Mouse (Mus musculus) c-Kit-negative CD71-positive TER-119-positive erythroid progenitor cells, embryonic 14.5 days (primary cell): Measurements from ENCODE around the gene Armc9.

Experiments
- DNase-seq: peaks from one replicate; pipeline ENCODE4 v3.0.0-alpha.2; 2013; ENCODE audit warnings: low read depth, low spot score

Armc9 gene

GRCm38 (mm10) chr1:86271707-86272106, 117.1 kb downstream of the Armc9 start:
- DNase-seq = no peak

GRCm38 (mm10) chr1:86277055-86277454, 122.5 kb downstream of the Armc9 start:
- DNase-seq = no peak

DNA sequence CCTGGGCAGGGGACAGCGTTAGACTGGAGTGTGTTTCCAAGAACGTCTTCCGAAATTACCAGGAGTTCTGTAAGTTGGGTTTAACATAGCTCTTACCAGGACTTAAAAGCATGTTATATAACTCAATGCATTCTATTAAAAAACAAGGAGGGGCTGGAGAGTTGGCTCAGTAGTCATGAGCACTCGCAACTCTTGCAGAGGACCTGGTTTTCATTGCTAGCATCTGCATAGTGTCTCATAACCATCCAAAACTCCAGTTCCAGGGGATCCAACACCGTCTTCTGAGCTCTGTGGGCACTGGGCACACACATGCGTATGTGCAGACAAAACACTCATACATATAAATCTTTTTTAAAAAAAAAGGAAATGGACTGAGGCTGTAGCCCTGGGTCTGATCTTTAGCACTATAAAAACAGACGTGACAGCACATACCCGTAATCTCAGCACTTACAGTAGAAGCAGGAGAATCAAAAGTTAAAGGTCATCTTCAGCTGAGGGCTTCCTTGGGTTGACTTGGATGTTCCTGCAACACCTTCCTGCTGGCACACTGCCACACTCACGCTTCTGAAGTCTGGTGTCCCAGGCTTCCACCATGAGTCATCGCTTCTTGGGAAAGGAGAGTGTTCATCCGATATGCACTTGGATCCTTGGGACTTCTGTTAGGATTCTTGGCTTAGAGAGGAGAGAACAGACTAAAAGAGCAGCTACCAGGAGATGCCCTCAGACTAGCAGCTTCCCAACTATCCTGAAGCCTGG, 127.4 kb downstream of the Armc9 start:
- DNase-seq = no peak

DNA sequence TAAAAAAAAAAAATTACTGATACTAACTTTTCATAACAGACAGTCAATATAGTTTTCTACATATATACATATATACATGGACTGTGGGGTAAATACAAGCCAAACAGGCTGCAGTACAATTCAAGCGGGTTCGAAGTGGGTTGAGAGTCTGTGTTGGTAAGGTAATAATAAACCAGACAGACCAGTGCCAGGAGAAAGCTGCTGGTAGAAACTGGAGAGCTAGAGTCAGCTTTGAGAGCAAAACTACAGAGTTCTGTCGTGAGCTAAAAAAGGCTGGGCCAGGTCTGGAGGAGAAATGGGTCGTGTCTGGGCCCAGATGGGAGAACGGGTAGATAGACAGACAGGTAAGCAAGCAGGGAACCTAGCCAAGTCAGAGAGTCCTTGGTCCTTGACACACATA, 129.5 kb downstream of the Armc9 start:
- DNase-seq = no peak

DNA sequence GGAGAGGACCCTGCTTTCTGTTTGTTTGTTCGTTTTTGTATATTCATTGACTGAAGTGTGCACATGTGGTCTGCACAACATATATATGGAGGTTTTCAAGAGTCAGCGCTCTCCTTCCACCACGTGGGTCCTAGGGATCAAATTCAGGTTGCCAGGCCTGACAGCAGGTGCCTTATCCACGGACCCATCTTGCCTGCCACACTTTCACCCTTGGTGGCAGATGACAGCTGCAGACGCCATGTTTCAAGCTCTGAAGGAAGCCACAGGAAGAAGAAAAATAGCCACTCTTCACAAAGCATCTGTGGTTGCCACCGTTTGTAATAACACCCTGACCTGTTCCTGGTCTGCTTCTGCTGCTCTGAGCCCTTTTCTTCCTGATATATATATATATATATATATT, 130.7 kb downstream of the Armc9 start:
- DNase-seq = no peak

DNA sequence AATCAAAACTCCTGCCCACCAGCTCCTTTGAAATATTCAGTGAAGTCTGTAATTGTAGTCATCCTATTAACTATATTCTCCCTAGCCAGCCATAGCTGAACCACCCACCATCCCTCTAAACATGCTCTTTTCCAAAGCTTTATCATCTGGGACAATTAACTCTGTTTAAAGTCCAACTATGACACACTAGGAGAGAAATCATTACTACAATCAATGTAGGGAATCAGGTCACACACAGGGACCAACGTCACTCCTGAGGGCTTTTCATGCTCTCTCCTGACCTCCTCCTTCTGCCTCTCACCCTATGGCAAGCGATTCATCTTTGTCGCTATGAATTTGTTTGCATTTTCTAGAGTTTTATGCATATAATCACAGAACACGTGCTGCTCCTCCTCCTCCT, 132.9 kb downstream of the Armc9 start:
- DNase-seq = no peak

DNA sequence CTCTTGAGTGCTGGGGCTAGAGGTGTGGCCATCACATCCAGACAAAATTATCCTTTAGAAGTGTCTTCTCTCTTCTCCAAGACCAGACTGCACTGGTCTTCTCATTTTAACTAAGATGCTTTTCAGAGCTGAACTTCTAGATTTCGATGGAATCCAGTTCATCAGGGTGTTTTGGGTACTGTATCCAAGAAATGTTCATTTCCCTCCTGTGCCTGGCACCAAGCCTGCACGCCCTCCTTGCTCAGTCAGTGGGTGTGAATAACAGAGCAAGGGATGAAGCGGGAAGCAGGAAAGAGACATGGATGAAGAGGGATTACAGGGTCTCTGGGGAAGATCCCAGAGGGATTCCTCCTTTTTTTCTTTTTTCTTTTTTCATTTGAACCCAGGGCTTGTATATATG, 135.9 kb downstream of the Armc9 start:
- DNase-seq = no peak

DNA sequence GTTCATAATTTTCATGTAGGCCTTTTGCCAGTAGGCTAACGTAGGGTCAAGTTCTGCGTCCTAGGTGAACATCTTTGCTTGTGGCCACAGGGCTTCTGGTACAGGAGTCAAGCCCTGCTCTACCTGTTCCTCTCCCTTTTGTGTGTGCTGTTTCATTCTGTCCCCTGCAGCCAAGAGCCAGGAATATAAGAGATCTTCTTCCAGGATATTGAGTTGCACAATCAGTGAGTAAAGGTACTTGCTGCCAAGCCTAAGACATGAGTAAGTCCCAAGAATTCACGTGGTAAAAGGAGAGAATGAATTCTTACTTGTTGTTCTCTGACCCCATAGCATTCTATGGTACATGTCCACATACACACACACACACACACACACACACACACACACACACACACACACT, 138.5 kb downstream of the Armc9 start:
- no peak for DNase-seq

DNA sequence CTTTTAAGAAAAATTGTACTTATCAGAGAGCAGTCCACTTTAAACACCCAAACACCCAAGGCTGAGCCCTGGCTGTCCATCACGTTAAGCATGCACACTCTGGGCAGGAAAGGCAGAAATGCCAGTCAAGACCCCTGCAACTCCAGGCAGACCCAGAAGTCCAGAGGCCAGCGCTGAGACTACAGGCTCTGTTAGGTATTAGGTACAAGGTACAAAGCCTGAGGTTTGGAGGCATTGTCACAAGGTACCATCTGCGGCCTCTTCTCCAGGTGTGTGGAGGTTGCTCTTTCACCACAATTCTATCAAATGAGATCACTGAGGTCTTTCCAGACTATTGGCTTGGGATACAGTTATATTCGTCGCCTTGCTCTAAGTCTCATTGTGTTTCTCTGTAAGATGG, 139.3 kb downstream of the Armc9 start:
- DNase-seq = no peak

DNA sequence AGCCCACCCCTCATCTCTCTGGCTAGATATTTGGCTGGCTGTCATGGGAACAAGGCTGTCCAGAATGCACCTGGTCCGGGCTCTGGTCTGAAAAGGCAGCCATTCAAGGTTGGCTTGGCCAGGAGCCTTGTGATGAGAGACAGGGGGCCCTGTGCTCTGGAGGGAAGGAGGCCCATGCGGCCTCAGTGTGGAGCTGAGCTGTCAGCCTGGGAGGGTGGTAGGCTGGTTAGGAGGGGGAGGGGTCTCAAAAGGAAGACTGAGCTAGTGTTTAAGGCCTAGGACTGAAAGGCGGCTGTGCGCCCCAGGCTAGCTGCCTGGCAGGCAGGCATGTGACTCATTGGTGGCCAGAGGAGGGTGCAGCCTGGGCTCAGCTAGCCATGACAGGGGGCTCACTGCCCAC, 139.9 kb downstream of the Armc9 start:
- DNase-seq = no peak

GRCm38 (mm10) chr1:86300093-86300492, 145.5 kb downstream of the Armc9 start:
- no peak for DNase-seq

DNA sequence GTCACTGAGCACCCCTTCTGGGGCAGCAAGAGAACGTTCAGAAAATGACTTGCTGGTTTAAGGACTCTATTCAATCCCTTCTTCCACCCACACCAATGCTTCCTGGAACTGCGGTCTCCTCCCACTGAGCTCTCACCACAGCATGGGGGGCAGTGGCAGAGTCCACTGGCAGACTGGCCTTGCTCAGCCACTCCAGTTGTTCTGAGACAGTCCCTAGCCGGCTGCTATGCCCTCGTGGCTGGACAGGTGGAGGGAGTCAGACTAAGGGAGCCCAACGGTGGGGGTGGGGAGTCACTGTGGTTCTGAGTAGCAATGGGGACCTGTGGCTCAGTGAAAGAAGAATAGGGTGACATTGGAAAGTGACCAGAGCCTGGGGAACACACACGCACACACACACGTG, 146.2 kb downstream of the Armc9 start:
- no peak for DNase-seq

DNA sequence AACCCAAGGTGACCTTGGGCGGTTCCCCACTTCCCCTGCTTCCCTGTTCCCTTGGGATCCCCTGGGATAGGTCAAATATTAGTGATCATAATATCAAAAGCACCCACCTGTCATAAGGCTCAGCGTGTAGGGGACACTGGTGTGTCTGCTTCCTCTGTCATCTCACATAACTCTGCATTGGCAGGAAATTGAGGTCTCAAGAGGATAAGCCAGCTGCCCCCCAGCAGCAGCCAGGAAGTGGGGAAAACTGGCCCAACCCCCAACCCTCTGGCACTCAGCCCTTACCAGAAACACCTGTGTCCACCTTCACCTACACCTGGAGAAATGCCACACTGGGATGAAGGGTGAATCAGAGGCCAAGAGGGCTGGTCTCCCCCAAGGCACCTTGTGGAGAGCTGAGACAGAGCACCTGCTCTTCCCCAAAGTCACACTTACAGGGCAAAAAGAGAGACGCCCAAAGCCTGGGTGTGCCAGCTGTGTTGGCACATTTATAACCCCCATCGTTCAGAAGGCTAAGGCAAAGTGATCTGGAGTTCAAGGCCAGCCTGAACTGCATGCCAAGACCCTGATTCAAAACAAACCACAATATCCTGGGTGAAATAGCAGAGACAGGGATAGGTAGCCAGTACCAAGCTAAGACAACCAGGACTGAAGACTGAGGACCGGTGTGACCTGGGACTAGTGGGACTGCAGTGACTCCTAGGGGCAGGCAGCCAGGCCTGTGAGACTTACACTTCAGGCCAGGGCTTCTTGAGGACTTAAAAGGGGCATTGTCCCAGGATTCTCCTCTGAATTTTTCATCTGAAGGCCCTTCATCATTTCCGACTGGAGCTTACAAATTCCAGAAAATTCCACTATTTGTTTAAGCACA, 146.9 kb downstream of the Armc9 start:
- no peak for DNase-seq

DNA sequence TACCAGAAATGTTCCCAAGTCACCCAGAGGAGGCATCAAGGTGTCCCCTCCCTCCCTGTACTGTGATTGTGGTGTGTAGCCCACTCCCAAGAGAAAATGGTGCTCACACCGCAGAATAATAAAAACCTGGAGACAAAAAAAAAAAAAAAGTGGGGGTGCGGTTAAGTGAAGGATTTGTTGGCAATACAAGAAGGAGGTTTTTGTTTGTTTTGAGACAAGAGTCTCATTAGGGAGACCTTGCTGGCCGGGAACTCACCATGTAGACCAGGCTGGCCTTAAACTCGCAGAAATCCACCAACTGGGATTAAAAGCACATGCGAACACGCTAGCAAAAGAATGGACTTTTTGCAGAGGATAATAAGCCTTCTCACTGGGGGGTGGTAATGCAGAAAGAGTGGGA, 148.0 kb downstream of the Armc9 start, which contains the start of gene B3gnt7:
Gene B3gnt7, plus strand, starts transcription at position 301 of the 400 bp plus-strand sequence.
- no peak for DNase-seq

DNA sequence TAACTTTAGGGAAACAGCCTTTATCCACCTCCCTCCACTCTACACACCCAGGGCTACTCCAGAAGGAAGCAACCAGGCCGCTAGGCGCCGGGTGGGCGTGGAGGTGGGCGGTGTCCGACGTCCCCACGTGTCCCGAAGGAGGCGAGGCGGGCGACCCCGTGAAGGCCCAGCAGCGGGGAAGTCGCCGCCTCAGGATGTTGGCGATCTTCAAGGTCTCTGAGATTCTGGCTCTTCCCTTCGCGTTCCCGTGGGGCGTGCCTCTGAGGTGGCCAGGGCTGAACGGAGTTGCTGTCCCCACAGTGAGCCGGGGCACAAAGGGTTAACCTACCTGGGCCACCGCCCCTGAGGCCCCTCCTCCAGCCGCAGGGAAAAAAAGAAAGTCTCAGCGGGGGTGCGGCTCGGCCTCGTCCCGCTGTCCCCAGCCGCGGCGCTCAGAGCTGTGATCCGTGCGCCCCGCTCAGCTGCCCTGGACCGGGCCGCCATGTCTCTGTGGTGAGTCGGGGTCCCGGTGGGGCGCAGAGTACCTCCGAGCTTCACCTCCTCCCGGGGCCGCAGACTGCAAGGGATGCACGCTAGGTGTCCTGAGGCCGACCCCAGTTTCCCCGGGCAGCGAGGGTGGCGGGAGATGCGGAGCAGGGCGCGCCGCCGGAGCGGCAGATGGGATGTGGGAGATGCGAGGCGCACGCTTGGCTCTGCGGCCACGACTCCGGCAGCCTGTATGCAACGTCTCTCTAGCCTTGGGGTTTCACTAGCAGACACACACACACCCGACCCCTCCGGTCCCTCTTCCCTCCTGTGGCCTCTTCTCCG, 148.7 kb downstream of the Armc9 start:
- DNase-seq = no peak

DNA sequence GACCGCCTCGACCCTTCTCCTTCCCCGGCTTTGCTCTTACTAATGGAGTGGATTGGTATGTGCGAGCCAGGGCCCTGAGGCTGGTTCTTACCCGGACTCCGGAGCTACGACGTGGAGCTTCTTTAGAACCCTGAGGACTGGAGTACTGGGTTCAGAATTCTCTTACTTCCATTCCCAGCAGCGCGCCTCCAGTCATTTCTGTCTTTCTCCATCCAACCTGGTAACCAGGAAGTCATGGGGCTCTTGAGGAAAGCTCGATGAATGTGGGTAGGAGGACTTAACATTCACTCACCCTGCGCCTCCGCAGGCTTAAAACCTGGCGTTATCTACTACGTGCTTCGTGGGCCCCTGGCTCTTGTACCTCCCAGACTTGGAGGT, 149.3 kb downstream of the Armc9 start:
- no peak for DNase-seq

DNA sequence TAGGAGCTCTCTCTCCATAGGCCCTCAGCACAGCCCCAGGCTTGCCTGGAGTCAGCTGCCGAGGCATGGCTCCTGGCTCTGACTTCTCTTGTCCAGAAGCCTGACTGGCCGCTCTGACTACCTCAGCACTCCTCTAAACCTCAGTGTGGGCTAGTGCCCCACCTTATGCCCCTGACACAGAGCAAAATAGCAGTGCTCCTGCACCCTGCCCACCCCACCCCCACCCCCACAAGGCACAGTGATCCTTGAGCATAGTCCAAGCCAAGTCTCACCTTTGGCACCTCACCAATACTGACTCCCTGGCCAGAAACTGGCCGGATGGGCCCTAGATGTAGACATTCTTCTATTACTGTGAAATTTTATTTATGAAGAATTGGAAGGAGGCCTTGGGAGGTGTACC, 152.1 kb downstream of the Armc9 start:
- DNase-seq = no peak

DNA sequence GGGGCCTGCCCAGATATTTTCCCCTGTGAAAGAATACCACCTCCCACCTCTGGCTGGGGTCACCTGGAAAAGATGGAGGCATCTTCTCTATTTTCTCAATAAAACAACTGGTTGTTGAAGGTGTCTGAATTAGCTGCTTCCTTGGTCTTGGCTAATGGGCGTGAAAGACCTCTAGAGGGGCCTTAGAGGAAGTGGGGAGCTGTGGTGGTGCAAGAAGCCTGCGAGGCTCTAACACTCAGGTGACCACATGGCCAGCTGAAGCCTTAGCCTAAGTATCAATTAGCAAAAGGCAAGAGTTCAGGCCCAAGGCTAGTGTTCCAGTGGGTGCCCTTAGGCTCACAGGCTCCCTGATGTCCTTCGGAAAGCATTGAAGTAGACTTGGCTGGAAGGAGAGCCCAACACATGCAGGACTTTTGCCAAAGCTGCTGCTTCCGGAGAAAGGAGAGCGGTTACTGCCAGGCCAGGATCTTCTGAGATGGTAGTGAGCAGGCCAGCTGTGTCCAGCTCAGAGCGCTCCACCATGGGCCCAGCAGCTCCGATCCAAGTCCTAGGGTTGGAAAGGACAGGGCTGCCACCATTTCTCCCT, 152.7 kb downstream of the Armc9 start:
- no peak for DNase-seq

GRCm38 (mm10) chr1:86307871-86308641, 153.5 kb downstream of the Armc9 start:
- no peak for DNase-seq

DNA sequence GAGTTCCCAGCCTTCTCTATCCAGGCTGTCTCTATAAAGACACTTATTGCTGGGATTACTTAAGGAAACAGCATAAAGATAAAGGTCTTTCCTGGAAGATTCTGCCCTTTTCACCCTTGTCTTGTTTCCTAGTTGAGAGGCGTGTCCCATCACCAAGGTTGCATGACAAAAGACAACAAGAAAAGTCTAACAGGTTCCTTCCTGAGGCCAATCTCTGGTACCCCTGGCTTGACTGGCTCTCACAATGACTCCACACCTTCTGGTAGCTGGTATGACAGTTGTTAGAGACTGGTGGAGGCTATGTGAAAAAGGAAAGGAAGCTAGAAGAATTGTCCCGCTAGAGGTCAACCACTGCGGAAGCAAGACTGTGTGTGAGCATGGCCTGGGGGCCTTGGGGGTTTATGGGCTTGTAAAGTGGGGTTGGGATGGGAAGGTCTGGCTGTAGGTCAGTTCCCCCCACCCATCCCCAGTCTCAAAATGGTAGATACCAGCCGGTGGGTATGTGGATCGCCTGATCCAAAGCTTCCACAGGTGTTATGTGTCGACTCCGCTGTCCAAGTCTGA, 154.8 kb downstream of the Armc9 start:
- DNase-seq = no peak
